Mouse (Mus musculus) E14TG2a.4 (cell line): ENCODE data around the gene Tm9sf2.

Source experiments
- CTCF ChIP-seq: conservative IDR thresholded peaks from 2 replicates; pipeline ENCODE4 v1.5.1; 2014; ENCODE audit warnings: low read length
- NANOG ChIP-seq: IDR thresholded peaks from 2 replicates; pipeline ENCODE4 v1.6.1; 2014; ENCODE audit warnings: borderline replicate concordance, low read length, mixed read lengths
- POU5F1 ChIP-seq: IDR thresholded peaks from 2 replicates; pipeline ENCODE4 v1.6.1; 2014; ENCODE audit warnings: low read length, borderline replicate concordance

GRCm38 (mm10) chr14:122181815-122182157 lies 74.9 kb downstream of the Tm9sf2 start:
- TF ChIP-seq CTCF = no peak
- no peak for TF ChIP-seq NANOG
- no peak for TF ChIP-seq POU5F1
